Mouse (Mus musculus) C2C12 (cell line): ENCODE data around the gene S100b.

ENCODE experiments used
- CEBPB ChIP-seq: IDR thresholded peaks from one replicate; pipeline ENCODE4 v1.6.1; 2011; ENCODE audit warnings: low read depth, mild to moderate bottlenecking, control low read depth, moderate library complexity
- CTCF ChIP-seq: IDR thresholded peaks from one replicate; pipeline ENCODE4 v1.5.1; 2011; ENCODE audit not compliant: control insufficient read depth, insufficient read depth, insufficient read length
- FOSL1 ChIP-seq: IDR thresholded peaks from one replicate; pipeline ENCODE4 v1.8.0; 2011; ENCODE audit warnings: mild to moderate bottlenecking, low read length; ENCODE audit not compliant: poor library complexity, insufficient read depth, severe bottlenecking
- MAX ChIP-seq: IDR thresholded peaks from one replicate; pipeline ENCODE4 v1.6.1; 2011; ENCODE audit warnings: mild to moderate bottlenecking, control low read depth

- TF ChIP-seq CTCF (no peak), MAX (no peak), CEBPB (no peak), FOSL1 (no peak)
Measured at GRCm38 (mm10) chr10:76261447-76261846, 7.8 kb downstream of the S100b start.
